Mouse (Mus musculus): ENCODE results near the gene Gm15085. TPM values are rescaled to one million over a fixed set of nuclear protein-coding genes. Genes with fewer than 3 reads are reported as not detected.

Gm15085 gene
- polyA plus RNA-seq (2014; fragmentation: Illumina TruSeq; extraction: RNeasy Lipid Tissue Mini Kit (QIAGEN cat#74804); ENCODE audit: low read depth, low replicate concordance): not detected

GRCm38 (mm10) chrX:149447317-149447716, at the start of gene Gm15085:
Gene Gm15085 (plus strand): TSS chrX:149447617.

Other genes with a start within 250 kb of the Gm15085 start
- gene Gm15093, start 175.2 kb upstream of the Gm15085 start, polyA plus RNA-seq (2014; fragmentation: Illumina TruSeq; extraction: RNeasy Lipid Tissue Mini Kit (QIAGEN cat#74804); ENCODE audit: low read depth, low replicate concordance): 0.16 TPM
- gene Gm10439, start 147.0 kb downstream of the Gm15085 start, polyA plus RNA-seq (2014; fragmentation: Illumina TruSeq; extraction: RNeasy Lipid Tissue Mini Kit (QIAGEN cat#74804); ENCODE audit: low read depth, low replicate concordance): not detected